Mouse (Mus musculus) liver, embryonic 14.5 days (tissue): ENCODE results near the gene Med17. TPM values are rescaled to one million over a fixed set of nuclear protein-coding genes. Genes with fewer than 3 reads are reported as not detected.

ENCODE experiments used
- ATAC-seq: fragments of 200-750 bp; cut with Nextera tagmentation; 2 replicates; pipeline ENCODE4 v1.8.0; 2017; ENCODE audit warnings: moderate number of reproducible peaks, mild to moderate bottlenecking, moderate library complexity; ENCODE audit not compliant: insufficient read depth
- DNase-seq, 3 experiments: peaks; one replicate each; pipeline ENCODE4 v3.0.0-alpha.2; 2012 to 2013; ENCODE audit warnings: low read depth in 3 of 3, low spot score in 3 of 3
- H3K27ac ChIP-seq: fragments of 300-500 bp; sonication (generic); 2 replicates; pipeline ENCODE4 v1.5.1; 2014; ENCODE audit warnings: moderate library complexity, mild to moderate bottlenecking, control low read depth, inconsistent platforms
- H3K27me3 ChIP-seq: fragments of 300-500 bp; sonication (generic); 2 replicates; pipeline ENCODE4 v1.6.1; 2014; ENCODE audit warnings: mild to moderate bottlenecking, low read length, moderate library complexity; ENCODE audit not compliant: control insufficient read depth, insufficient read depth
- H3K36me3 ChIP-seq: fragments of 300-500 bp; sonication (generic); replicated peaks from 2 replicates; pipeline ENCODE4 v1.6.1; 2014; ENCODE audit warnings: low read depth; ENCODE audit not compliant: control insufficient read depth, insufficient read depth
- H3K4me1 ChIP-seq, 2 experiments: fragments of 200-500 bp in 1 of 2; fragments of 300-500 bp in 1 of 2; sonication (generic) in 1 of 2; replicated peaks; 2 replicates each; pipeline ENCODE4 v1.6.1; 2012 to 2014; ENCODE audit warnings: antibody characterized with exemption in 1 of 2, inconsistent platforms in 1 of 2, low read length in 1 of 2; ENCODE audit not compliant: control insufficient read depth in 2 of 2, insufficient read depth in 2 of 2
- H3K4me2 ChIP-seq: fragments of 300-500 bp; sonication (generic); 2 replicates; pipeline ENCODE4 v1.6.1; 2014; ENCODE audit warnings: low read depth, mild to moderate bottlenecking, control low read depth, moderate library complexity
- H3K4me3 ChIP-seq, 2 experiments: fragments of 200-500 bp in 1 of 2; fragments of 300-500 bp in 1 of 2; sonication (generic) in 1 of 2; 2 replicates each; pipeline ENCODE4 v1.5.1; 2012 to 2014; ENCODE audit warnings: low read depth in 2 of 2, low read length in 2 of 2, mild to moderate bottlenecking in 2 of 2, control low read depth in 1 of 2, inconsistent platforms in 1 of 2, moderate library complexity in 1 of 2; ENCODE audit not compliant: insufficient read depth in 1 of 2
- H3K9ac ChIP-seq: fragments of 300-500 bp; sonication (generic); replicated peaks from 2 replicates; pipeline ENCODE4 v1.6.1; 2014; ENCODE audit warnings: mild to moderate bottlenecking, control low read depth, moderate library complexity
- H3K9me3 ChIP-seq: fragments of 300-500 bp; sonication (generic); 2 replicates; pipeline ENCODE4 v1.6.1; 2016; ENCODE audit warnings: low read length, mixed read lengths; ENCODE audit not compliant: control insufficient read depth
- CTCF ChIP-seq: IDR thresholded peaks from 2 replicates; pipeline ENCODE4 v1.5.1; 2016; ENCODE audit warnings: antibody characterized with exemption, low read depth, control low read depth
- EP300 ChIP-seq: IDR thresholded peaks from 2 replicates; pipeline ENCODE4 v1.6.1; 2016; ENCODE audit warnings: antibody characterized with exemption, low read depth
- whole genome bisulfite sequencing: fragments of 180-500 bp; shearing (Covaris S2); extraction: QIAGEN DNeasy Blood & Tissue Kit; methylation state at CpG from one replicate; pipeline ENCODE4 v1.1.7; 2014; ENCODE audit not compliant: insufficient replicate concordance; 5-methylcytosine and 5-hydroxymethylcytosine counted together
- microRNA-seq: library from miRNA; unstranded; fragments of <30 nt; microRNA quantifications from one replicate; pipeline ENCODE4, GENCODE M21; 2016
- polyA plus RNA-seq, 2 experiments: library from polyadenylated mRNA; depleted of rRNA in 1 of 2; stranded (reverse) in 1 of 2; unstranded in 1 of 2; fragments of >200 nt; fragmentation: Nextera tagmentation in 1 of 2; extraction: Ambion mirVana in 1 of 2; gene quantifications; 2 replicates each; pipeline versions ENCODE4 v1.2.1 to v1.2.3; 2012 to 2014

Gene Med17
- polyA plus RNA-seq, 2 experiments, result 15.0 to 17.2 TPM

DNA sequence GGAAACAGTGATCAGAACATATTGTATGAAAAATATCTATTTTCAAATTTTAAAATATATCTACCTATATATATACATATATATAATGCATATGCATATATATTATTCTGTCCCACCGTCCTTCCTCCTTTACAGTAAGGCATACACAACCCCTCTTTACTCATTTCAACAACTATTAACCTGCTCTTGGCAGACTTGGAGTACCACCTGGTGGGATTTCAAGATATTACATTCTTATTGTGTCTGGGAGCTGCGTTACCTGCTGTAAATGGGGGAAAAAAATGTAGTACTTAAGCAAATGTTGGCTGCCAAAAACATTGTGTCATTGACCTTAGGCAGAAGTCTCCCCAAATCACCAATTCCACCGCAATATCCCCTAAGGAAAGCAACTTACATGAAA, 67.9 kb downstream of the Med17 start:
- 59% methylated on average over 3 of the region's 3 CpGs for WGBS
- Histone ChIP-seq H3K27ac (no peak overlapping the region), H3K9ac (no peak overlapping the region), H3K4me3 (no peak overlapping the region), H3K4me1 (no peaks in the 10 kb centered on the region), H3K9me3 (no peaks in the 10 kb centered on the region), H3K27me3 (no peaks in the 10 kb centered on the region), H3K36me3 (no peaks in the 10 kb centered on the region), H3K4me2 (no peak overlapping the region)
- ATAC-seq (no peak), DNase-seq (no peak)
- TF ChIP-seq CTCF (no peak), EP300 (no peak)

Small RNAs within 50 kb of the gene (microRNA-seq; reads per million reads assigned to microRNA genes)
- not detected for gene Gm49349
- not detected for gene mmu-mir-7650

Other genes starting within 250 kb of the Med17 start
- gene Panx1, start 234.5 kb downstream of the Med17 start, polyA plus RNA-seq (2012; rRNA removed), result 0.92 and 2.8 TPM in 2 replicates
- 4.6 and 4.7 TPM in 2 replicates for gene Panx1, start 234.5 kb downstream of the Med17 start, polyA plus RNA-seq (2014; fragmentation: Nextera tagmentation; extraction: Ambion mirVana)
- gene Hephl1, start 167.8 kb downstream of the Med17 start, polyA plus RNA-seq (2012; rRNA removed), result not detected in 2 replicates
- gene Hephl1, start 167.8 kb downstream of the Med17 start, polyA plus RNA-seq (2014; fragmentation: Nextera tagmentation; extraction: Ambion mirVana), result 0.04 and 0.05 TPM in 2 replicates
- gene Vstm5, start 40.9 kb downstream of the Med17 start, polyA plus RNA-seq (2012; rRNA removed), result 0.22 and 0.27 TPM in 2 replicates
- gene Vstm5, start 40.9 kb downstream of the Med17 start, polyA plus RNA-seq (2014; fragmentation: Nextera tagmentation; extraction: Ambion mirVana), result 0.06 and 0.29 TPM in 2 replicates
- gene Taf1d, start 26.3 kb upstream of the Med17 start, polyA plus RNA-seq (2012; rRNA removed), result 33.8 and 57.4 TPM in 2 replicates
- gene Taf1d, start 26.3 kb upstream of the Med17 start, polyA plus RNA-seq (2014; fragmentation: Nextera tagmentation; extraction: Ambion mirVana), result 29.6 TPM in 2 replicates
- 4.0 and 5.9 TPM in 2 replicates for gene 4931406C07Rik, start 26.5 kb upstream of the Med17 start, polyA plus RNA-seq (2012; rRNA removed)
- 2.3 and 2.7 TPM in 2 replicates for gene 4931406C07Rik, start 26.5 kb upstream of the Med17 start, polyA plus RNA-seq (2014; fragmentation: Nextera tagmentation; extraction: Ambion mirVana)
- 10.4 and 15.7 TPM in 2 replicates for gene Cep295, start 77.9 kb upstream of the Med17 start, polyA plus RNA-seq (2012; rRNA removed)
- 9.5 and 9.6 TPM in 2 replicates for gene Cep295, start 77.9 kb upstream of the Med17 start, polyA plus RNA-seq (2014; fragmentation: Nextera tagmentation; extraction: Ambion mirVana)
- gene Smco4, start 213.5 kb upstream of the Med17 start, polyA plus RNA-seq (2012; rRNA removed), result 3.4 and 5.8 TPM in 2 replicates
- 1.4 and 2.3 TPM in 2 replicates for gene Smco4, start 213.5 kb upstream of the Med17 start, polyA plus RNA-seq (2014; fragmentation: Nextera tagmentation; extraction: Ambion mirVana)